Mouse (Mus musculus) heart, adult 9 months (tissue): ENCODE measurements at regions not wholly inside any gene's neighbourhood (a gene's known extent, or its start where the extent isn't known, plus 50 kb on each side); places are given as distances from the start of the nearest gene placed in this dataset.
A peak's percentile ranks its signal among the peaks of the same experiment; 100 is the strongest.

ENCODE experiments used
- DNase-seq, 2 experiments: peaks; one replicate each; pipeline ENCODE4 v3.0.0; 2022; ENCODE audit warnings: low spot score in 2 of 2

GRCm38 (mm10) chr2:173334856-173335595 lies 58.7 kb upstream of the Pmepa1 start:
- DNase-seq: peak; percentile 29 to 46

GRCm38 (mm10) chr2:173335859-173336258 lies 59.5 kb upstream of the Pmepa1 start:
- DNase-seq: peak; percentile 88 to 89

GRCm38 (mm10) chr2:173337666-173338065 lies 61.3 kb upstream of the Pmepa1 start:
- peak; percentile 47 to 65 for DNase-seq

DNA sequence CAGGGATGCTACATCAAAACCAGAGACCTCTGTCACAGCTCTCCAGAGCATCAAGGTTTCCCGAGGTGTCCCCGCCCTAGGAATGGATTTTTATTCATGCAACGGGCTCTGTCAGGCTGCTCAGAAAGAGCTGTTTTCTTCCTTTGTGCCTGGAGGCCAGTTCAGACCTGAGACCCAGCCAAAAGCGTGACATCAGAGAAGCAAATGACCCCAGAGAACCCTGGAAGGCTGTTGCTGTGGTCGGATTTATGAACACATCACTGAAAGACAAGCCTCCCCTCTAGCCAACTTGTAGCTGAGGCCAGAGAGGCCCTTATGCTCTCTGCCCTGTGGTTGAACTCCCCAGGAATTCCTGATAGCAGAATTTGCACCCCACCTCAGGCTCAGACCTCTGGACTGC lies 62.3 kb upstream of the Pmepa1 start:
- DNase-seq: peak; percentile 79 to 86

GRCm38 (mm10) chr2:173339211-173339610 lies 62.9 kb upstream of the Pmepa1 start:
- DNase-seq: no peak

DNA sequence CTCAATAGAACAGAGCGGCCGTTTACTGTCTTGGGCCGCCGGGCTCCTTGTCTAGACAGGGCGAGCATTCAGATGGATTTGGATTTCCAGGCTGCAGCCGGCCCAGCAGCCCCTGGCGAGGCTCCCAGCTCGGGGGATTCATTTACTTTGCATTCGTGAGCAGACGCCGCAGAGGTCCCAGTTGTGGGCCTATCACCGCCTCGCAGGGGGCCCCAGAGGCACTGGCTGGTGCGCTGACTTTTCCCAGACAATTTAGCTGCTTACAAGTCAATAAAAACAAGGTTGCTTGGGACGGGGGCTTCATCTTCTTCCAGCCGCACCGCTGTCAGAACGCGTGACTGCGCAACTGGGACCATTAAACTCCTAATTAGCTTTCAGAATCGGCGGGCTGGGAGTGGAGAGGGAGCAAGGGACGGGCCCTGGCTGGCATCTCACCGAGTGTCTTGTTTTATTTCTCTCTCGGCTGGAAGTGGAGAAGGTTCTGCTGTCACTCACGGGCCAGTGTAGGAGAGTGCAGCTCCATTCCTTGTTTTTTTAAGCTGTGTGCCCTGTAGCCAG lies 63.8 kb upstream of the Pmepa1 start:
- DNase-seq: peak in 1 of 2 experiments; percentile 7

DNA sequence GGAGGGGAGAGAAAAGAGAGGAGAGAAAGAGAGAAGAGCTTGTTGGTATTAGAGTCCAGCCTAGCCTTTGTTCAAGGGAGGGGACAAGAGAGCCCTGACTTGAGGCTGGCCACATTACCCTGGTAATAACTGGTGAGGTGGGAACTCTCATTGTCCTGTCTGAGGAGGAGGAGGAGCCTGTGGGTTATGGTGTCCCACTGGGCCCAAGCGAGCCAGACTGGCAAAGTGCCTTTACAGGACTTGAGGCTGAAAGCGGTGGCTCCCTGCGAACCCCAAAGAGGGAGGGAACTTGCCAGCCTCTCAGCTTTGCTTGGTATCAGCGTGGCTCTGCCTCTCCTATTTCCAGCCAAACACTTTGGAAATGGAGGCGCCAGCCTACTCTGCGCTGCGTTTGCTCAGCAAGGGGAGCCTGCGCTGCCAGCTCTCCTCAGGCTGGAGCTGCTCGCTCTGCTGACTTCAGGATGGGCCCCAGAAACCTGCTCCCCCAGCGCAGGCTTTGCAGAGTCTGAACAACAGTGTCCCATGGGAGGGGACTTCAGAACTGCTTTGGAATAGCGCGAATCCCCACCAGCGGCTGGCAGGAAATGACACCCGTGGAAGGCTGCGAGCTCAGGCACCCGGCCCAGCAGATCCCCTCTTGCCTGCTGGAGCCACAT lies 66.4 kb upstream of the Pmepa1 start:
- DNase-seq: peak; percentile 35 to 48

GRCm38 (mm10) chr2:173343665-173344064 lies 67.3 kb upstream of the Pmepa1 start:
- no peak for DNase-seq

- no peak for DNase-seq
Measured at GRCm38 (mm10) chr2:173344221-173344620, 67.9 kb upstream of the Pmepa1 start.

DNA sequence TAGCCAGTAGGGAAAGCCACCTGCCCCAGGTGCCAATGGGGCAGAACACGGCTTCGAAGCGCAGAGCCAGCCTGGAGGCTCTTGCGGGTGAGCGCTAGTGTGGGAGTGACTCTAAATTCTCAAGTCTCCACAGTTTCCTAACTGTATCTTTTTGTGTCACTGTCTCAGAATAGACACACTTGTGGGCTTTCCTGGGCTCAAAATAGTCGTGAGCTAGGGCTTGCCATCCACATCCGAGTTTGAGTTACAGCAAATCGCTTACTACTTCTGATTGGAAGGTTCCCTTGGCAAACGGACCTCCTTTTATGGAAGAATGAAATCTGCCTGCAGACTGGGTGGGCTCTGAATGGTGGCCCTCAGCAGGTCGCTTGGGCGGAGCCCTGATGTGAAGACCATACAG lies 71.0 kb upstream of the Pmepa1 start:
- no peak for DNase-seq

DNA sequence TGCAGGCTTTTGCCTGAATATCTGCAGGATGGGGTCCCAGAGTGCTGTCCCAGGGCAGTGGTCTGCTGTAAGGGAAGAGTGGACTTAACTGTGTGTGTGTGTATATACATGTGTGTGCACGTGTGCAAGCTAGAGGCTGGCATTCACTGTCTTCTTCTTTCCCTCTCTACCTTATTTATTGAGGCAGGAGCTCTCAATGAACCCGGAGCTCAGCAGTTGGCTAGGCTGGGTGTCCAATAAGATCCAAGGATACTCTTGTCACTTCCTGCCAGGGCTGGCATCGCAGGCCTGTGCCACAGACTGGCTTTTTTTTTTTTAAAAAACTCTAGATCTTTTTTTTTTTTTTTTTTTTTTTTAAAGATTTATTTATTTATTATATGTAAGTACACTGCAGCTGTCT lies 72.4 kb upstream of the Pmepa1 start:
- DNase-seq: no peak

DNA sequence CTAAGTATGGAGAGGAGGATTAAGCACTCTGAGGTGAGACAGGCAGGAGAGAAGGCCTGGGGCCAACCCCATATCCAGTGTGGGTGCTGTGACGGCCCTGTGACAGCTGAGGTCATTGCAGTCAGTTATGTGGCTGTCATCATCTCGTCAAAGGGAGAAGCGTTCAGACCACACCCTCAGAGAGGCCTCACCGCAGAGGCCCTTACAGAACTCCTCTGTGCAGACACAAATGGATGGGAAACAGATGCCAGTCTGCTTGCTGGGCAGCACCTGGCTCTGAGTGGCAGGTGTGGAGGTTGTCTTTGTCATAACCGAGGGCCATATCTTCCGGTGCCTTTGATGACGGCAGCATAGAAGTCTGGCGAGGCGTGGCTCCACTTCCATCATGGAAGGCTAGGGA lies 73.2 kb upstream of the Pmepa1 start:
- DNase-seq: peak in 1 of 2 experiments; percentile 9

DNA sequence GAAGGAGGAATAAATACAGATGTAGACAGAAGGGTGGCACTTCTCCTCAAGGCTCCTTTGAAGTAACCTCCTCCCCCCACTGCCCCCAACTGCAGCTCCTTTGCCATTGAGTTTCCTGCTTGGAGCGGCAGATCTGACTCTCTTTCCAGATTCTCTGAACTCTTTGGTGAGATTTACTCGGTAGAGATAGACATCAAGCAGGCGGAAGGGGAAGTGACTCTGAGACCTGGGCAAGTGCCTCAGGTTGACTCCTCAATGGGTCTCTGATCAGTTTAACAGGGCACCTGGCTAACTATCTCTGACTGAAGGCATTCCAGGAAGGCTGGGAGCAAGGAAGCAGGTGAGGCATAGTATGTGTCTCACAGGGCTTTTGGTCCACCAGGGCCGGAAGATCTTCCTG lies 73.6 kb upstream of the Pmepa1 start:
- DNase-seq: no peak

DNA sequence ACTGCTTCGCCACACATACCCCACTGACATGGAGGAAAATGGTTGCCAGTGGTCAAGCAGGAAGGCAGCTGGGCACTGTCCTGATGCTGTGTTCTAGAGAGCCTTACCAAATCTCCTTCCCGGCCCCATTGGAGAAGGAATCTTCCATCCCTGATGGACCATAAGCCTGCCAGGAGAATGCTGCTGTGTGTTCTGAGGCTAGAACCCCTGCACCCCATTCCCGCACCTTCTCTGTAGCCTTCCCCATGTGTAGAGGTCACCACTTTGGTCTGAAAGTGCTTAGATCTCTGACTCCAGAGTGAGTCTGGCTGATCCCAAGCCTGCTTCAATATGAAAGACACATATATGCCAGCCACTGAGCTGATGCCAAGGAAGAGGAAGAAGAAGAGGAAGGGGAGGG lies 74.1 kb upstream of the Pmepa1 start:
- no peak for DNase-seq

GRCm38 (mm10) chr2:173350831-173351230 lies 74.5 kb upstream of the Pmepa1 start:
- DNase-seq: no peak

GRCm38 (mm10) chr2:173351831-173352755 lies 75.8 kb upstream of the Pmepa1 start:
- DNase-seq: peak; percentile 85 to 87

- no peak for DNase-seq
Measured at GRCm38 (mm10) chr2:173352756-173353139, 76.4 kb upstream of the Pmepa1 start.

DNA sequence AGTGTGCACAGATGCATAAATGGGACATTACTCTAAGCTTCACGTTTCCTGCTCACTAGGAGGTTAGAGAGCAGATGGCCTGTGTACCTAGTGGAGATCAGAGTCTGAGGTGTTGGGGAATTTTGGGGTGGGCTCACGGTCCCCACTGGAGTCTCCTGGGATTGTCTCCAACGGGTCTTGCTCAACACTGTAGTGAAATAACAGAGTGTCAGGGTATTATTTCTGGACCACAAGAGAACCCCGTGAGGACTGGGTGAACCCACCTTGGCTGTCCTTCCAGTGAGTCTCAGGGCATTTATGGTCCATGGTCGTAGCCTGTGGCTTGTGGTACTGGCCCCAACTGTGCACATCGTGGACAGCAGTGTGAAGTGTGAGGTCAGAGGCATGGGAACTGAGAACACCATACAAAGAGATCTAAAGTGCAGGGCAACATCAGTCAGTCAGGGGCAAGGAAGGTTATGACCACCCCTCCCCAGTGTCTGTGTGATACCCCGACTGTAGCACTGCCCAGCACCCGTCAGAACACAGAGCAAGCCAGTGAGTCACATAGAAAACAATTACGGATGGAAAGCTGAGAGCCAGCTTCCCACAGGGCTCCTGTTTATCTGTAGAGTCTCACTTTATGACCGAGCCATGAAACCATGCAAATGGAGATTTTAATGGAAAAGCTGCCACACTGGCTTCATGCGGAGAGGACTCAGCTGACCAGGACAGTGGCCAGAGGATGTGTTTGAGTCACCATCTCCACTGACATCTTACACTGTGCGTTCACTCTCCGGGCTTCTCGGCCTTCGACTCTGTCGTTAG lies 77.3 kb upstream of the Pmepa1 start:
- DNase-seq: peak; percentile 41 to 52

DNA sequence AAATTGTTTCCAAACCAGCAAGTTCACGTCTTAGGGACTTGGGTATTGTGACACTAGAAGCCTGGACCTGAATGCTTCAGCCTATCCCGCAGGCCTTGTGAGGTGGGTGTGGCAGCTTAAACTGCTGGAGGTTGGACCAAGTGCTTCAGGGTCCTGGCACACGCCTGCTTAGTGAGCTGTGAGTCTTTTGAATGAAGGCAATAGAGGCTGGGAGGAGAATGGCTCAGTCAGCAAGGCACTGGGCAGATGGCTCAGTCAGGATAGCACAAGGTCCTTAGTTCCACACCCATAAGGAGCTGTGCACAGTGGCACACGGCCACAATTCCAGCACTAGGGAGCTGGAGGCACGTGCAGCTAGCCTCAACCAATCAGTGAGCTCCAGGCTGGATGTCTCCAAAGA lies 80.5 kb upstream of the Pmepa1 start:
- DNase-seq: no peak

DNA sequence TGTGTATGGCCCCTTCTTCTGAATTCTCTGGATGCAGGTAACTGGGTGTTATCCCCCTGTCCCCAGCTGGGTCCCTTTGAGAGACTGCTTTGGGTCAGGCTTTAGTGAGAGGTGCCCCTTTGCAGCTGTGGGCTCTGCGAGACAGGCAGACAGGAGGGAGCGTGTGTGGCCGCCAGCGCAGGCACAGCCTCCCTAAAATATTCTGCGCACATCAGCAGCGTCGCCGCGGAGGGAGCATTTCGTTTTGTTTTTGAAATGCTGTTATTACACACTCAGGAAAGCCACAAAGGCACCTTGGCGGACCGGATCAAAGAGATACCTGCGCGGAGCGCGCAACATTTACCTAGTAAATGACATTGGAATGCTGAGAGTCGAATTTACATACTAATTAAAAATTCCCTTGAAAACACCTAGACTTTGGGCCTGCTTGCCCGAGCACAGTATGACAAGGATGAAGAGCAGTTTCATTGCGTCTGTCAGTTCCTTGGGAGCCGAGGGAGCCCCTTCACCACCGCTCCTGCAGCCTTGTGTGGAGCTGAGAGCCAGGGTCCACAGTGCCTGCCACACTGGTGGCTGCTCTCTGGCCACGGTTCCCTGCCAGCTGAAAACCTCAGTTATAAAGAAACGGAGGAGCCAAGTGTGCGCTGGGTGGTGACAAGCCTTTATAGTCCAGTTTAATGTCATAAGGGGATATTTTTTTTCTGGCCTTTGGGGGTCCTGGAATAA lies 89.3 kb upstream of the Pmepa1 start:
- no peak for DNase-seq

DNA sequence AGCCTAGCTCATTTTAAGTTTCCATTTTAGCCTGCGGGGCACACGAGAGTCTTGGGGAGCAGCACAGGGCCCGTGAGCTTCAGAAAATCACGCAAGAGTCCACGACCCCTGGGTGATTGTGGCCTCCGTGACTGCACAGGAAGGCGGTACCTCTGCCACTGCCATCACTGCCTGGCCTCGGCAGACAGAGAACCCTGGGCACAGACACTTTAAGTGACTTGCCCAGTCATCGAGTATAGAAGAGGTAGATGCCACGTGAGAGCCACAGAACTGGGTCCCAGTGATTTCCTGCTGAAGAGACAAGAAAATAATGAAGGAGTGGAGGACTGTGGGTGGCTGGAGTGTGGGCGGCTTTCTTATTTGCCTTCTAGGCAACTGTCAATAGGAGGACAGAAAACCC lies 90.4 kb upstream of the Pmepa1 start:
- DNase-seq: no peak
